Mouse (Mus musculus): ENCODE measurements around the gene 1700001P01Rik.

- TF ChIP-seq CTCF (conservative IDR thresholded peaks at IDR 0.05 in 1 of 2, IDR thresholded peaks at IDR 0.05 in 1 of 2; ENCODE audit: low read depth in 2 of 2, low read length in 2 of 2) (no peak), POLR2A (IDR thresholded peaks at IDR 0.05; ENCODE audit: low read depth, low read length) (no peak), CHD1 (IDR thresholded peaks at IDR 0.05; ENCODE audit: low read depth, low read length) (no peak), EP300 (IDR thresholded peaks at IDR 0.05; ENCODE audit: low read length) (no peak), BHLHE40 (IDR thresholded peaks at IDR 0.05; ENCODE audit: low read depth, low read length) (no peak), IRF4 (IDR thresholded peaks at IDR 0.05; ENCODE audit: low read depth, low read length) (no peak), TBP (conservative IDR thresholded peaks at IDR 0.05; ENCODE audit: low read depth, low read length) (no peak), JUND (conservative IDR thresholded peaks at IDR 0.05; ENCODE audit: low read depth, low read length) (no peak), ZC3H11A (IDR thresholded peaks at IDR 0.05; ENCODE audit: low read depth, low read length) (no peak), PAX5 (IDR thresholded peaks at IDR 0.05; ENCODE audit: low read length) (no peak), USF1 (IDR thresholded peaks at IDR 0.05; ENCODE audit: low read depth, low read length) (no peak), POLR2AphosphoS2 (IDR thresholded peaks at IDR 0.05; ENCODE audit: low read depth, low read length) (no peak), ZMIZ1 (IDR thresholded peaks at IDR 0.05; ENCODE audit: low read depth, low read length) (no peak)
Measured at GRCm38 (mm10) chr11:97809235-97810121, 33.8 kb upstream of the 1700001P01Rik start.
